Mouse (Mus musculus) erythroblast, embryonic 14.5 days (primary cell): Measurements from ENCODE around the gene Csk. TPM values are rescaled to one million over a fixed set of nuclear protein-coding genes. Genes with fewer than 3 reads are reported as not detected.

Source experiments
- H3K27me3 ChIP-seq: 2 replicates; pipeline ENCODE4 v1.6.1; 2012; ENCODE audit warnings: inconsistent platforms; ENCODE audit not compliant: control insufficient read depth
- H3K36me3 ChIP-seq: 2 replicates; pipeline ENCODE4 v1.6.1; 2012; ENCODE audit warnings: mild to moderate bottlenecking, inconsistent platforms; ENCODE audit not compliant: control insufficient read depth
- H3K4me1 ChIP-seq: 2 replicates; pipeline ENCODE4 v1.6.1; 2012; ENCODE audit warnings: inconsistent platforms; ENCODE audit not compliant: control insufficient read depth
- H3K4me3 ChIP-seq: replicated peaks from 2 replicates; pipeline ENCODE3; 2012; ENCODE audit warnings: moderate library complexity, mild to moderate bottlenecking, inconsistent platforms
- H3K9me3 ChIP-seq: 2 replicates; pipeline ENCODE4 v1.6.1; 2012; ENCODE audit warnings: low read length, inconsistent platforms, mixed read lengths; ENCODE audit not compliant: control insufficient read depth
- GATA1 ChIP-seq: IDR thresholded peaks from 2 replicates; pipeline ENCODE4 v1.6.1; 2012; ENCODE audit warnings: low read length, inconsistent platforms, mixed read lengths
- TAL1 ChIP-seq: IDR thresholded peaks from 3 replicates; pipeline ENCODE4 v1.6.1; 2012; ENCODE audit warnings: low read length, inconsistent platforms, mixed read lengths
- polyA plus RNA-seq: library from polyadenylated mRNA; stranded (reverse); fragments of >175 nt; gene quantifications from 2 replicates; pipeline ENCODE4 v1.2.3, GENCODE M21; 2012

Csk gene
- polyA plus RNA-seq, 1 experiment, result 6.1 TPM

DNA sequence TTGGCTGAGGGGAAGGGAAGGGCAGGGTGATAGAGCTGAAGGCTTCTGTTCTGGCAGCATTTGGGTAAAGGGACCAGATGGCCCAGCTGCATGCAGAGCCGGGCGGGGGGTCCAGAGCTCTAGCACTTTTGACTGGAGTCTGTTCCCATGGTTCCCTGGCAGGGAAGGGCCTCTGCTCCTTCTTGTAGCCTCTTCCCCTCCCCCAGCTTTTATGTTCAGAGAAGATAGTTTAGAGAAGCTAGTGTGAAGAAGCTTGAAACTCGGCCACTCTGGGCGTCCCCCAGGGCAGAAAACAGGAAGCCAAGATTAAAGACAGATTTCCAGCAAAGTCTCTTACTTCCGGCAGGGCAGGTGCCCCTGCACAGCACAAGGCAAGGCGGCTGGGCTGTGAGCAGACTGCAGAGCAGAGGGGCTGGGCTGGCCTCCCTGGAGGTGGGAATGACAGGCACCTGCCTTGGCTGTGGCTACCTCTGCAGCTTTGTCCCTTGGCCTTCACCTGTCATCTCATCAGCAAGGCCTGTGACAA lies 2.6 kb downstream of the Csk start:
- no peaks in the 10 kb centered on the region for H3K36me3 ChIP-seq
- H3K4me3 ChIP-seq, result no peak overlapping the region
- peaks cover 20% of the 10 kb centered on the region for H3K4me1 ChIP-seq
- no peak for TF ChIP-seq TAL1
- no peak for TF ChIP-seq GATA1
- peaks cover 4% of the 10 kb centered on the region for H3K27me3 ChIP-seq
- no peaks in the 10 kb centered on the region for H3K9me3 ChIP-seq

GRCm38 (mm10) chr9:57650130-57650785 lies 3.2 kb downstream of the Csk start:
- peaks cover 22% of the 10 kb centered on the region for H3K4me1 ChIP-seq
- no peaks in the 10 kb centered on the region for H3K9me3 ChIP-seq
- peaks cover 4% of the 10 kb centered on the region for H3K27me3 ChIP-seq
- H3K36me3 ChIP-seq, result no peaks in the 10 kb centered on the region
- no peak overlapping the region for H3K4me3 ChIP-seq
- TF ChIP-seq TAL1, result no peak
- TF ChIP-seq GATA1, result no peak

DNA sequence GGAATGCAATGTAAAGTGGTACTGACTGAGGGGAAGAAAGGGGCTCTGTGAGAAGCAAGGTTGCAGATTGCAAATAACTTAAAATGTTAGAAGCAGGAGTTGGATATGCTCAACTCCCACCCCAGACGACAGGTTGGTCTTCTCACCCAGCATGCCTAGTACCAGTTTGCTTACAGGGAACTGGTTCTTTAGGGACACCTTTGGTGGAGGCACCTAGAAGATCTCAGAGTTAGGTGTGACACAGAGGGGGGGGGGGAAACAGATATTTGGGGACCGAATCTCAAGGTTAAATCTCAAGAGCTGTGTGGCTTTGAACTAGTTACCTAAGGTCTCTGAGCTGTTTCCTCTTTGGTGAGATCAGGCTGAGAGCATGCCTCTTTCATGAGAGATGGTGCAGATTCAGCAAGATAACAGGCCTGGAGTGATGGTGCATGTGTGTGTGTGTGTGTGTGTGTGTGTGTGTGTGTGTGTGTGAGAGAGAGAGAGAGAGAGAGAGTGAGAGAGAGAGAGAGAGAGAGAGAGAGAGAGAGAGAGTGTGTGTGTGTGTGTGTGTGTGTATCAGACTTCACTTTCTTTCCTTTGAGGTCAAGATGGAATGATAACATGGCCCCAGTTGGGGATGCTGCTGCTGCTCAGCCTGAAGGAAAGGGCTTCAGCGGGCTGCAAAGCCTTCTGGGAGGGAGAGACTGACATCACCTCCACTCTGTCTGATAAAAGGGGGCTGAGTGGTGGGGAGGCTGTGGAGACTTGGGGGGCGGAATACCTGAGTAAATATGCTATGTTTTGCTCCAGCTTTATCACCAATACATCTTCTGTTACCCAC lies 5.9 kb downstream of the Csk start:
- H3K4me1 ChIP-seq, result peaks cover 47% of the 10 kb centered on the region
- TF ChIP-seq TAL1, result no peak
- no peak for TF ChIP-seq GATA1
- peaks cover 5% of the 10 kb centered on the region for H3K36me3 ChIP-seq
- H3K4me3 ChIP-seq, result no peak overlapping the region
- H3K27me3 ChIP-seq, result peaks cover 4% of the 10 kb centered on the region
- H3K9me3 ChIP-seq, result no peaks in the 10 kb centered on the region

DNA sequence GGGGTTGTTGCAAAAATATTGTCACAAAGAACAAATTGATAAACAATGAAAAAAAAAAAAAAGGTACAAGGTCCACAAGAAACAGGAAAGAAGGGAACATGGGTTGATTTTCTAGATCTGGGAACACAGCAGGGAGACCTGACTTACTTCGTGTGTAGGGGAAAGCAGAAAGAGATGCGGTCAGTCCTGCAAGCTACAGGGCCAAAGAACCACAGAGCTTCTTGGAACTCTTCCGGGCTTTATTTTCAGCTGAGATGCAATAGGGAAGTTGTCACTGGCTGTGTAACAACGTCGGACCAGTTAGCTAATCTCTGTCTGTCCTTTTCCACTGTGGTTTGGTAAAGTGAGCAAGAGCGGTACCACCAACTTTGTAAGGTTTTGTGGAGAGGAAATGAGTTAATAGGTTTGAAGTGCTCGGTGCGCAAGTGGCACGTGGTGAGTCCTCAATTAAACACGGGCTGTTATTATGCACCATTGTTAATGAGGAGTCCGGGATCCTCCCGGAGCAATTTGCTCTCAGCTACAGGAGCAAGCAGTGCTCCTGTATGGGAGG lies 6.8 kb downstream of the Csk start:
- H3K4me3 ChIP-seq, result no peak overlapping the region
- no peak for TF ChIP-seq TAL1
- TF ChIP-seq GATA1, result no peak
- no peaks in the 10 kb centered on the region for H3K9me3 ChIP-seq
- H3K36me3 ChIP-seq, result peaks cover 13% of the 10 kb centered on the region
- H3K27me3 ChIP-seq, result peaks cover 4% of the 10 kb centered on the region
- peaks cover 56% of the 10 kb centered on the region for H3K4me1 ChIP-seq

DNA sequence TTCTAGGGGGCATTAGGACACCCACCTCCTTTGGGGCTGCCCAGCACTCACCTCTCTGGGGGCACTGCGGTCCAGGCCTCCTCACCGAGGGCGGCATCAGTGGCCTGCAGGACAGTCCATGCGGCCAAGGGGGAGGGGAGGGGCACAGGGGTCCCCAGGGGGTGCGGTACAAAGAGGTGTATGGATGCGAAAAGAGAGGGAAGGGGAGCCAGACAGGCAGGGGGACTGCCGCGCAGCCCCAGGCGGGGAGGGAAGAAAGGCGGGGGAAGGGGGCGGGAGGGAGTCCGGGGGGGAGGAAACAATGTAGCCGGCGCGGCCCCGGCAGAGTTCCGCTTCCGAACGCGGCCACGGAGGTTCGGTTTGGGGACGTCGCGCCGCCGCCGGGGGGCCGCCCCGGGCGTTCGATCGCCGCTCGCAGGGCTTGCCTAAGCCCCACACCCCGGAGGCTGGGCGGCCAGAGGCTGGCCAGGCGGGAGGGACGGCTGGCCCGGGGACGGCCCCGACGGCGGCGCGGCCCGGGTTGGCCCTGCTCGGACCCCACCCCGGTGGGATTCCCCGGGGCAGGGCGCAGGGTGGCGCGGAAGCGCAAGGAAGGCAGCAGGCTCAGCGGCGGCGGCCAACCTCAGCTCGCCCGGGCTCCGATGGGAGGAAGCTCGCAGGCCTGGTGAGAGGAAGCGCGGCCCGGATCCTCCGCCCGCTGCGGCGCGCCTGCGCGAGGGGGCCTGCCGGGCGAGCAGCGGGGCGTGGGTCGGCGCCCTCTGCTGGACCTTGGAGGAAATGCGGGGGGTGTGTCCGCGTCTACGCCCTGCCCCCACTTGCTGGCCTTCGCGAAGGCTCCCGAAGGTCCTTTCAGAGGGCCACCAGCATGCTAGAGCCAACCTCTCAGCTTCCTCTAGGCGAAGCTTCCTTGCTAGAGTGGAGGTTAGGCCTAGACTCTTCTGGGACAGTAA lies 8.2 kb downstream of the Csk start:
- Histone ChIP-seq H3K9me3 (no peaks in the 10 kb centered on the region), H3K36me3 (peaks cover 21% of the 10 kb centered on the region), H3K4me1 (peaks cover 66% of the 10 kb centered on the region), H3K4me3 (peak overlapping the region; percentile 92), H3K27me3 (peaks cover 4% of the 10 kb centered on the region)
- TF ChIP-seq TAL1 (no peak), GATA1 (no peak)

GRCm38 (mm10) chr9:57644442-57644943 lies 8.9 kb downstream of the Csk start:
- Histone ChIP-seq H3K9me3 (no peaks in the 10 kb centered on the region), H3K27me3 (peaks cover 4% of the 10 kb centered on the region), H3K4me3 (peak overlapping the region; percentile 92), H3K36me3 (peaks cover 22% of the 10 kb centered on the region), H3K4me1 (peaks cover 73% of the 10 kb centered on the region)
- TF ChIP-seq TAL1, result no peak

GRCm38 (mm10) chr9:57643856-57644180 lies 9.6 kb downstream of the Csk start:
- H3K36me3 ChIP-seq, result peaks cover 22% of the 10 kb centered on the region
- peak overlapping the region; percentile 92 for H3K4me3 ChIP-seq
- peaks cover 4% of the 10 kb centered on the region for H3K27me3 ChIP-seq
- TF ChIP-seq GATA1 (peak; percentile 33; the same call in 1 of the 2 replicates), TAL1 (0 out of 3 replicates have a peak, but pooled peaks have one; percentile 19)
- peaks cover 80% of the 10 kb centered on the region for H3K4me1 ChIP-seq
- H3K9me3 ChIP-seq, result no peaks in the 10 kb centered on the region

DNA sequence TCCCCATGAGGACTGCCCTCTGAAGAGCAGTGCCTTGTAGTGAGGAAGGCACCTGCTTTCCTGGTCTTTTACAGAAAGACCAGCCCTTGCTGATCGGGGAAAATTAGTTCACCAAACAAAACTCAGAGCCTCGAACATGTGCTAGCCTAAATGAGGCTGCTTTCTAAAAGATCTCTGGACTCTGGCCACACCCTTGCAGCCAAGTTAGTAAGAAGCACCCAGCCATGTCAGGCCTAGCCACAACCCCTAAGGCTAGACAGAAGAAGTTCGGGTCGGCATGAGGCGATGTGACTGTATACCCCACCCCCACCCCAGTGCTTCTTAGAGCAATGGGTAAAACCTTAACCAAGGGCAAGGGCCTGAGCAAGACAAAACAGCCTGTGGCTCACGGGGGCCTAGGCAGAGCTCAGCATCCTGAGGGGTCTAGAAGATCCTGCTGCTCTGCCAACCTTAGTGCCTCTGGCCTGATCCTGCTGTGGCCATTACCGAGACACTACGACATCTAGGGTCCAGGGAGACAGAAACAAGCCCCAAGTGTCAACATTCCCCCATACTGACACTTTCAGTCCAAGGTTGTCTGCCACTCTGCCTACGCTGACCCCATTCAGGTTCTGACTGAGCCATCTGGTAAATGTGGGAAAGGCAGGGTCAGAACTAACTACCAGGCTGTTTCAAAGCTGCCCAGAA lies 10.1 kb downstream of the Csk start:
- peaks cover 4% of the 10 kb centered on the region for H3K27me3 ChIP-seq
- peaks cover 85% of the 10 kb centered on the region for H3K4me1 ChIP-seq
- TF ChIP-seq GATA1 (no peak), TAL1 (no peak)
- no peaks in the 10 kb centered on the region for H3K9me3 ChIP-seq
- H3K4me3 ChIP-seq, result peak overlapping the region; percentile 92
- H3K36me3 ChIP-seq, result peaks cover 22% of the 10 kb centered on the region
